ENCODE assay signal across 8 mouse cellular contexts in genomic region chr15:93552169-93552568, GRCm38 (mm10). TPM values are rescaled to one million over a fixed set of nuclear protein-coding genes. Genes with fewer than 3 reads are reported as not detected.
DNase-seq lines count a peak whose midpoint lies in the region; ATAC-seq and TF ChIP-seq lines count a peak whose summit lies in the region.

No protein-coding gene starts in this region.

- H3K27ac ChIP-seq in kidney, adult 2 months (ENCODE audit: insufficient read depth, low read depth, low read length), result no peak overlapping the region
- peak overlapping the region; percentile 50; the same call in 1 of the 2 replicates for H3K27ac ChIP-seq in lung, embryonic 15.5 days
- no peak overlapping the region for H3K27ac ChIP-seq in cerebellum, adult 2 months (ENCODE audit: insufficient read depth, low read length)

- peaks cover 5% of the 10 kb centered on the region; the same call in 1 of the 2 replicates for H3K4me1 ChIP-seq in kidney, adult 2 months (ENCODE audit: control insufficient read depth, insufficient read depth, low read length)
- peaks cover 13% of the 10 kb centered on the region for H3K4me1 ChIP-seq in lung, embryonic 15.5 days
- H3K4me1 ChIP-seq in cerebellum, adult 2 months (ENCODE audit: control insufficient read depth, insufficient read depth, low read length), result no peaks in the 10 kb centered on the region

- peak; percentile 25 for DNase-seq in ES-CJ7 (ENCODE audit: low read depth, low spot score)
- peak; percentile 75 for DNase-seq in c-Kit-positive CD71-positive TER-119-negative erythroid progenitor cells, embryonic 14.5 days (ENCODE audit: low read depth)
- peak; percentile 15 to 36 for DNase-seq in heart, adult 9 months (ENCODE audit: low spot score in 2 of 2)
- peak; percentile 83 for DNase-seq in kidney, adult 2 months
- DNase-seq in ovary, postnatal 10 days (ENCODE audit: low spot score), result peak; percentile 33
- DNase-seq in urinary bladder, postnatal 25 days (ENCODE audit: low spot score), result peak; percentile 49
- no peak for DNase-seq in cerebellum, adult 2 months

- H3K4me2 ChIP-seq in lung, embryonic 15.5 days, result peak overlapping the region; percentile 36

- no peak for TF ChIP-seq CTCF in kidney, adult 2 months (conservative IDR thresholded peaks at IDR 0.05; ENCODE audit: insufficient read depth, insufficient read length, low read depth, low read length)
- TF ChIP-seq CTCF in cerebellum, adult 2 months (IDR thresholded peaks at IDR 0.05; ENCODE audit: borderline replicate concordance, insufficient read depth, low read depth, low read length), result no peak

- ATAC-seq in lung, embryonic 15.5 days (ENCODE audit: borderline replicate concordance, extremely low read depth, low FRiP score, low TSS enrichment), result peak; percentile 79; the same call in 1 of the 2 replicates

- no peak overlapping the region for H3K4me3 ChIP-seq in kidney, adult 2 months (ENCODE audit: insufficient read depth, low read depth, low read length)
- H3K4me3 ChIP-seq in lung, embryonic 15.5 days, result no peak overlapping the region; the same call in 1 of the 2 replicates
- no peak overlapping the region for H3K4me3 ChIP-seq in cerebellum, adult 2 months (replicated peaks; ENCODE audit: insufficient read depth, low read depth, low read length)

- H3K9me3 ChIP-seq in lung, embryonic 15.5 days, result no peaks in the 10 kb centered on the region

- H3K27me3 ChIP-seq in kidney, adult 2 months (replicated peaks; ENCODE audit: control insufficient read depth, insufficient read depth, low read length), result no peaks in the 10 kb centered on the region
- no peaks in the 10 kb centered on the region for H3K27me3 ChIP-seq in lung, embryonic 15.5 days
- H3K27me3 ChIP-seq in cerebellum, adult 2 months (ENCODE audit: control insufficient read depth, insufficient read depth, low read length), result no peaks in the 10 kb centered on the region

- no peak overlapping the region for H3K9ac ChIP-seq in lung, embryonic 15.5 days

- H3K36me3 ChIP-seq in kidney, adult 2 months (ENCODE audit: control insufficient read depth, insufficient read depth, low read length), result no peaks in the 10 kb centered on the region
- H3K36me3 ChIP-seq in lung, embryonic 15.5 days, result no peaks in the 10 kb centered on the region

- TF ChIP-seq POLR2A in kidney, adult 2 months (IDR thresholded peaks at IDR 0.05; ENCODE audit: low read depth, low read length), result no peak
- TF ChIP-seq POLR2A in cerebellum, adult 2 months (IDR thresholded peaks at IDR 0.05; ENCODE audit: borderline replicate concordance, insufficient read depth, low read length), result no peak

- 9% methylated on average over 9 of the region's 9 CpGs for whole genome bisulfite sequencing in kidney, adult 2 months
- 8% methylated on average over 9 of the region's 9 CpGs for WGBS in lung, embryonic 15.5 days
- 64% methylated on average over 9 of the region's 9 CpGs for WGBS in cerebellum, adult 2 months

RNA-seq across cellular contexts. Expression of gene Prickle1, which starts 43.5 kb away (rescaled TPM):
- polyA plus RNA-seq in kidney, adult 2 months (2012; rRNA removed), result 5.9 and 6.1 TPM in 2 replicates
- 22.2 and 23.6 TPM in 2 replicates for polyA plus RNA-seq in lung, embryonic 15.5 days (2015; fragmentation: Nextera tagmentation; extraction: Ambion mirVana)
- 13.4 and 16.1 TPM in 2 replicates for polyA plus RNA-seq in cerebellum, adult 2 months (2012; rRNA removed)

Comparison
In these comparisons a context has a peak if more than half of its experiments do, and no peak if none do; other contexts are left out.
1. DNase-seq: peak in ES-CJ7 (single experiment), c-Kit-positive CD71-positive TER-119-negative erythroid progenitor cells, embryonic 14.5 days (single experiment), heart, adult 9 months (2 of 2), kidney, adult 2 months (single experiment), ovary, postnatal 10 days (single experiment) and urinary bladder, postnatal 25 days (single experiment); none in cerebellum, adult 2 months (0 of 2).